Mouse (Mus musculus): ENCODE measurements around the gene Gm13275.
"Not testable (repeated sequence)": the region's sequence is repeated elsewhere in the genome, so short reads cannot be mapped to it uniquely, and the experiment has no call there.

The Gm13275 gene

DNA sequence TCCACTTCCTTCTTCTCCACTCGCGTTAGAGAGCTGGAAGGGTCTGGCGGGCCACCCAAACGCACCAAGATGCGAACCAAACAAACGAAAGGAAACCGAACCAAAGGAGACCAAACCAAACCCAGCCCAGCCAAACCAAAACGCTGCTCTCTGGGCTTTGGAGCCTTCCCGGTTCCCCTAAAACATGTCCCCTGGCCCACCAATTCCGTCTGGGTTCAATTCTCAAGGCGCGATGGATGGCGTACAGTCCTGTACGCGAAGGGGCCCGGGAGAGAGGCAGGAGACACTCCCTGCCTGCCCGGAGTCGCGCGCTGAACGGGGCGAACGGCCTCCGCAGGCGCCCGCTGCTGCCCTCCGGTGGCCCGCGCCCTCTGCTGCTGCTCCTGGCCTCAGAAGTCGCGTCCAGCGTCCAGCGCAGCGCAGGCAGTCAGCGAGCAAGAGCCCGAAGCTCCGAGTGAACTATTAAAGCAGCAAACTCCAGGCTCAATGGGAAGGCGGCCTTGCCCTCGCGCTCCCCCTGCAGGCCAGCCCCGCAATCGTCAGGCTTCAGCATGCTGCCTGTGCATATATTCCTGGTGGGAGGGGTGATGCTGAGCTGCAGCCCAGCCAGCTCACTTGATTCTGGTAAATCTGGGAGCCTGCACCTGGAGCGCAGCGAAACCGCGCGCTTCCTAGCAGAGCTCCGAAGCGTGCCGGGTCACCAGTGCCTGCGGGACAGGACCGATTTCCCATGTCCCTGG is at the start of gene Gm13275:
Gene Gm13275 (plus strand): TSS at position 552 of the 740 bp plus-strand sequence.
- peak; percentile 50 to 74 for DNase-seq

GRCm38 (mm10) chr4:88749926-88750325 is 44.4 kb upstream of the Gm13275 start:
- no peak for DNase-seq

DNA sequence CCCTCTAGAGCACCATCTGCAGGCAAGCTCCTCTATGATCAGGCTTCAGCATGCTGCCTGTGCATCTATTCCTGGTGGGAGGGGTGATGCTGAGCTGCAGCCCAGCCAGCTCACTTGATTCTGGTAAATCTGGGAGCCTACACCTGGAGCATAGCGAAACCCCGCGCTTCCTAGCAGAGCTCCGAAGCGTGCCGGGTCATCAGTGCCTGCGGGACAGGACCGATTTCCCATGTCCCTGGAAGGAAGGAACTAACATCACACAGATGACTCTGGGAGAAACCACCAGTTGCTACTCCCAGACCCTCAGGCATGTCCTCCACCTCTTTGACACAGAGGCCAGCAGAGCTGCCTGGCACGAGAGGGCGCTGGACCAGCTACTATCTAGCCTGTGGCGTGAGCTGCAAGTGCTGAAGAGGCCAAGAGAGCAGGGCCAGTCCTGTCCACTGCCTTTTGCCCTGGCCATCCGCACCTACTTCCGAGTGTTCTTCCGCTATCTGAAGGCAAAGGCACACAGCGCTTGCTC is 39.4 kb upstream of the Gm13275 start, which contains the start of gene Gm13271:
Gene Gm13271 (plus strand): TSS at position 51 of the 523 bp plus-strand sequence.
- peak; percentile 66 to 73 for DNase-seq

- not testable (repeated sequence) for DNase-seq
These were observed 37.4 kb upstream of the Gm13275 start for GRCm38 (mm10) chr4:88756581-88757513.

DNA sequence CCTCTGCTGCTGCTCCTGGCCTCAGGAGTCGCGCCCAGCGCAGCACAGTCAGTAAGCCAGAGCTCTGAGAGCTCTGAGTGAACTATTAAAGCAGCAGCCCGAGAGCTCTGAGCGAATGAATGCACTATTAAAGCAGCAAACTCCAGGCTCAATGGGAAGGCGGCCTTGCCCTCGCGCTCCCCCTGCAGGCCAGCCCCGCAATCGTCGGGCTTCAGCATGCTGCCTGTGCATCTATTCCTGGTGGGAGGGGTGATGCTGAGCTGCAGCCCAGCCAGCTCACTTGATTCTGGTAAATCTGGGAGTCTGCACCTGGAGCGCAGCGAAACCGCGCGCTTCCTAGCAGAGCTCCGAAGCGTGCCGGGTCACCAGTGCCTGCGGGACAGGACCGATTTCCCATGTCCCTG is 36.7 kb upstream of the Gm13275 start:
- peak; percentile 86 to 93 for DNase-seq

DNA sequence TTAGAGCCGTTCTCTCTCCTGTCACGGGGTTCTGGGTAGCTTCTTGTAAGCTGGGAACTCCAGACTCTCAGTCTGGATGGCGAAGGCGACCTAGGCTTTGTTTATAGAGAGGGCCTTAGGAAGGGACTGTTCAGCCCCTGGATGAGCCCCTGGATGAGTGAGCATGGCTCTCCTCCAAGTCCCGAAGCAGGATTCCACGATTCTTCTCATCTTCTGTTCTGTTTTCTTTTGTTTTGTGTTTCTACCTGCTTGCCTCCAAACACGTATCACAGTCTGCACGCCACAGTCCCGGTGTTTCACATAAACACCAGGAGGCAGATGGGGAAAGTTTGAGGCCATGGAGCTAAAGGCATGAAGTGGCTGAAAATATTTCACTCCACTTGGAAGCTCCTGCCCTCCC is 35.5 kb upstream of the Gm13275 start:
- not testable (repeated sequence) for DNase-seq

DNA sequence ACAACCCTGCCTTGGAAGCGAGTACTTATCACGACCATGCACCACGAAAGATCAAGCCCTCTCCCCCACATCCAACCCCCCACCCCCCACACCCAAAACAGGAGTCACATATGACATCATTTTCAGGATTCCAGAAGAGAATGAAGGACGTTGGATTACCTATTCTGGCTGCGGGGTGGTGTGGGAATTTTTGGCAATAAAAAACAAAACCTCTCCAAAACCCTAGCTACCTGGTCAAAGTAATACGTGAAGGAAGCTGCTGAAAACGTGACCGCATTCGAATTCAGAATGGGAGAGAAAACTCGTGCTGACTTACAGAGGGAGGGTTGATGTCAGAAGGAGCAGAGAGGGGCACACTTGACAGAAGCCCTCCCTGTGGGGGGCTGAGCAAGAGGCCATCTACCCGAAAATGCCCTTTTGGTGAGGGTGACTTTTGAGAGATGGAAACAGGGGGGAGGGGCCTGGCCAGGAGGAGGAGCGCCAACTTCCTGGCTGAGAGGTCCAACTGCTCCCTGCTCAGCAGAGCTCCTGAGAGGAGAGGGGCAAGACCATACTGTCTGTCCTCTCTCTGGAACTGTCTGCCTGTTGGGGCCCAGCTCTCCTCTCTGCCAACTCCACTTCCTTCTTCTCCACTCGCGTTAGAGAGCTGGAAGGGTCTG is 34.5 kb upstream of the Gm13275 start, which contains the start of gene Gm13283:
Gene Gm13283 (plus strand): TSS at position 510 of the 659 bp plus-strand sequence.
- peak; percentile 33 to 41 for DNase-seq

- DNase-seq, result peak; percentile 59 to 68
These were observed 33.9 kb upstream of the Gm13275 start for GRCm38 (mm10) chr4:88760431-88760830.

GRCm38 (mm10) chr4:88761776-88762175 is 32.5 kb upstream of the Gm13275 start:
- DNase-seq, result peak; percentile 59 to 67

GRCm38 (mm10) chr4:88762341-88762740 is 31.9 kb upstream of the Gm13275 start:
- DNase-seq, result peak in 1 of 2 experiments; percentile 36

GRCm38 (mm10) chr4:88763384-88764018 is 30.8 kb upstream of the Gm13275 start:
- DNase-seq, result peak; percentile 28 to 41

GRCm38 (mm10) chr4:88773534-88773933 is 20.8 kb upstream of the Gm13275 start, which contains the start of gene Gm13290:
Gene Gm13290, plus strand, starts transcription at chr4:88773834.
- not testable (repeated sequence) for DNase-seq

GRCm38 (mm10) chr4:88776622-88777021 is 17.7 kb upstream of the Gm13275 start, which contains the start of gene Gm13289:
Gene Gm13289, plus strand, starts transcription at chr4:88776922.
- DNase-seq, result not testable (repeated sequence)

DNA sequence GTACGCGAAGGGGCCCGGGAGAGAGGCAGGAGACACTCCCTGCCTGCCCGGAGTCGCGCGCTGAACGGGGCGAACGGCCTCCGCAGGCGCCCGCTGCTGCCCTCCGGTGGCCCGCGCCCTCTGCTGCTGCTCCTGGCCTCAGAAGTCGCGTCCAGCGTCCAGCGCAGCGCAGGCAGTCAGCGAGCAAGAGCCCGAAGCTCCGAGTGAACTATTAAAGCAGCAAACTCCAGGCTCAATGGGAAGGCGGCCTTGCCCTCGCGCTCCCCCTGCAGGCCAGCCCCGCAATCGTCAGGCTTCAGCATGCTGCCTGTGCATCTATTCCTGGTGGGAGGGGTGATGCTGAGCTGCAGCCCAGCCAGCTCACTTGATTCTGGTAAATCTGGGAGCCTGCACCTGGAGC is 14.7 kb upstream of the Gm13275 start, which contains the start of gene Gm13272:
Gene Gm13272 (plus strand): TSS at position 301 of the 400 bp plus-strand sequence.
- DNase-seq, result not testable (repeated sequence)

DNA sequence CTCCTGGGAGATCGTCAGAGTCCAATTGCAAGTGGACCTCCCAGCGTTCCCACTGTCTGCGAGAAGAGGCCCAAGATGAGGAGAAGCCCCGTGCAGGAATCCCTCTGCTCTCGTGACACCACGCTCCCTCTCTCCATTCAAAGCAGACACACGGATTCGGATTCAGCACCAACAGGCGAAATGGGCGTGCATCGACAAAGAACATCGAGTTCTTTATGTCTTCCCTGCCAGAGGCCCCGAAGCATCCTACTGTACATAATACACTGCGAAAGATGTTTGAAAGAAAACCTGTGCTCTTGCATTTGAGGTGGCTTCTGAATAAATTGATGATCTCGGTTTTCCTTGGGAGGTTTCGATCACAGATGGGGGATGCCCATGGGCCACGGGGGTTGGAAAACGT is 14.0 kb upstream of the Gm13275 start:
- DNase-seq, result not testable (repeated sequence)

DNA sequence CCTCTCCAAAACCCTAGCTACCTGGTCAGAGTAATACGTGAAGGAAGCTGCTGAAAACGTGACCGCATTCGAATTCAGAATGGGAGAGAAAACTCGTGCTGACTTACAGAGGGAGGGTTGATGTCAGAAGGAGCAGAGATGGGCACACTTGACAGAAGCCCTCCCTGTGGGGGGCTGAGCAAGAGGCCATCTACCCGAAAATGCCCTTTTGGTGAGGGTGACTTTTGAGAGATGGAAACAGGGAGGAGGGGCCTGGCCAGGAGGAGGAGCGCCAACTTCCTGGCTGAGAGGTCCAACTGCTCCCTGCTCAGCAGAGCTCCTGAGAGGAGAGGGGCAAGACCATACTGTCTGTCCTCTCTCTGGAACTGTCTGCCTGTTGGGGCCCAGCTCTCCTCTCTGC is 12.5 kb upstream of the Gm13275 start, which contains the start of gene Ifnz:
Gene Ifnz (plus strand): TSS at position 301 of the 400 bp plus-strand sequence.
- not testable (repeated sequence) for DNase-seq

- not testable (repeated sequence) for DNase-seq
These were observed 12.0 kb upstream of the Gm13275 start for GRCm38 (mm10) chr4:88782335-88782734.

DNA sequence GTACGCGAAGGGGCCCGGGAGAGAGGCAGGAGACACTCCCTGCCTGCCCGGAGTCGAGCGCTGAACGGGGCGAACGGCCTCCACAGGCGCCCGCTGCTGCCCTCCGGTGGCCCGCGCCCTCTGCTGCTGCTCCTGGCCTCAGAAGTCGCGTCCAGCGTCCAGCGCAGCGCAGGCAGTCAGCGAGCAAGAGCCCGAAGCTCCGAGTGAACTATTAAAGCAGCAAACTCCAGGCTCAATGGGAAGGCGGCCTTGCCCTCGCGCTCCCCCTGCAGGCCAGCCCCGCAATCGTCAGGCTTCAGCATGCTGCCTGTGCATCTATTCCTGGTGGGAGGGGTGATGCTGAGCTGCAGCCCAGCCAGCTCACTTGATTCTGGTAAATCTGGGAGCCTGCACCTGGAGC is 8.9 kb upstream of the Gm13275 start, which contains the start of gene Gm13276:
Gene Gm13276 (plus strand): TSS at position 301 of the 400 bp plus-strand sequence.
- not testable (repeated sequence) for DNase-seq

DNA sequence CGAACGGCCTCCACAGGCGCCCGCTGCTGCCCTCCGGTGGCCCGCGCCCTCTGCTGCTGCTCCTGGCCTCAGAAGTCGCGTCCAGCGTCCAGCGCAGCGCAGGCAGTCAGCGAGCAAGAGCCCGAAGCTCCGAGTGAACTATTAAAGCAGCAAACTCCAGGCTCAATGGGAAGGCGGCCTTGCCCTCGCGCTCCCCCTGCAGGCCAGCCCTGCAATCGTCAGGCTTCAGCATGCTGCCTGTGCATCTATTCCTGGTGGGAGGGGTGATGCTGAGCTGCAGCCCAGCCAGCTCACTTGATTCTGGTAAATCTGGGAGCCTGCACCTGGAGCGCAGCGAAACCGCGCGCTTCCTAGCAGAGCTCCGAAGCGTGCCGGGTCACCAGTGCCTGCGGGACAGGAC is 5.9 kb upstream of the Gm13275 start, which contains the start of gene Gm13277:
Gene Gm13277 (plus strand): TSS at position 231 of the 400 bp plus-strand sequence.
- DNase-seq, result peak; percentile 72 to 75

DNA sequence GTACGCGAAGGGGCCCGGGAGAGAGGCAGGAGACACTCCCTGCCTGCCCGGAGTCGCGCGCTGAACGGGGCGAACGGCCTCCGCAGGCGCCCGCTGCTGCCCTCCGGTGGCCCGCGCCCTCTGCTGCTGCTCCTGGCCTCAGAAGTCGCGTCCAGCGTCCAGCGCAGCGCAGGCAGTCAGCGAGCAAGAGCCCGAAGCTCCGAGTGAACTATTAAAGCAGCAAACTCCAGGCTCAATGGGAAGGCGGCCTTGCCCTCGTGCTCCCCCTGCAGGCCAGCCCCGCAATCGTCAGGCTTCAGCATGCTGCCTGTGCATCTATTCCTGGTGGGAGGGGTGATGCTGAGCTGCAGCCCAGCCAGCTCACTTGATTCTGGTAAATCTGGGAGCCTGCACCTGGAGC is 3.0 kb upstream of the Gm13275 start, which contains the start of gene Gm13278:
Gene Gm13278 (plus strand): TSS at position 301 of the 400 bp plus-strand sequence.
- DNase-seq, result not testable (repeated sequence)

GRCm38 (mm10) chr4:88797097-88797496 is 2.8 kb downstream of the Gm13275 start, which contains the start of gene Gm13279:
Gene Gm13279, plus strand, starts transcription at chr4:88797397.
- not testable (repeated sequence) for DNase-seq

All from cerebellum, postnatal 36 days (tissue).